Mouse (Mus musculus) adrenal gland, postnatal 14 days (tissue): ENCODE measurements around the gene Emid1. TPM values are rescaled to one million over a fixed set of nuclear protein-coding genes. Genes with fewer than 3 reads are reported as not detected.

Experiments
- DNase-seq: peaks from one replicate; pipeline ENCODE4 v3.0.0; 2021; ENCODE audit warnings: mixed read lengths
- total RNA-seq: library from RNA; stranded (reverse); gene quantifications from 2 replicates; pipeline ENCODE4 v1.2.3, GENCODE M21; 2021

Gene Emid1
- total RNA-seq, 1 experiment from 2014 or later, result 8.9 TPM

GRCm38 (mm10) chr11:5160722-5161485, 8.8 kb upstream of the Emid1 start:
- DNase-seq, result no peak

- DNase-seq, result no peak
Measured at GRCm38 (mm10) chr11:5158056-5158455, 6.0 kb upstream of the Emid1 start.

GRCm38 (mm10) chr11:5154961-5155805, 3.1 kb upstream of the Emid1 start:
- peak; percentile 62 for DNase-seq

GRCm38 (mm10) chr11:5151247-5151630, 818 bp downstream of the Emid1 start:
- no peak for DNase-seq

- peak; percentile 45 for DNase-seq
Measured at GRCm38 (mm10) chr11:5150416-5151246, 1.4 kb downstream of the Emid1 start.

GRCm38 (mm10) chr11:5149955-5150354, 2.1 kb downstream of the Emid1 start:
- DNase-seq, result no peak

GRCm38 (mm10) chr11:5149249-5149648, 2.8 kb downstream of the Emid1 start:
- no peak for DNase-seq

- no peak for DNase-seq
Measured at GRCm38 (mm10) chr11:5145600-5145999, 6.5 kb downstream of the Emid1 start.

GRCm38 (mm10) chr11:5141965-5142364, 10.1 kb downstream of the Emid1 start:
- no peak for DNase-seq

- DNase-seq, result peak; percentile 44
Measured at GRCm38 (mm10) chr11:5141252-5141651, 10.8 kb downstream of the Emid1 start.

GRCm38 (mm10) chr11:5140619-5141018, 11.4 kb downstream of the Emid1 start:
- DNase-seq, result peak; percentile 87

- DNase-seq, result no peak
Measured at GRCm38 (mm10) chr11:5139372-5139771, 12.7 kb downstream of the Emid1 start.

- DNase-seq, result no peak
Measured at GRCm38 (mm10) chr11:5138642-5139041, 13.4 kb downstream of the Emid1 start.

GRCm38 (mm10) chr11:5135914-5136313, 16.1 kb downstream of the Emid1 start:
- DNase-seq, result peak; percentile 55

- DNase-seq, result no peak
Measured at GRCm38 (mm10) chr11:5132751-5133150, 19.3 kb downstream of the Emid1 start.

- peak; percentile 21 for DNase-seq
Measured at GRCm38 (mm10) chr11:5130111-5130665, 21.9 kb downstream of the Emid1 start.

- DNase-seq, result peak; percentile 39
Measured at GRCm38 (mm10) chr11:5129035-5129480, 23.0 kb downstream of the Emid1 start.

GRCm38 (mm10) chr11:5125713-5126112, 26.3 kb downstream of the Emid1 start:
- no peak for DNase-seq

GRCm38 (mm10) chr11:5114931-5115581, 37.0 kb downstream of the Emid1 start:
- peak; percentile 94 for DNase-seq

- DNase-seq, result no peak
Measured at GRCm38 (mm10) chr11:5113645-5114044, 38.4 kb downstream of the Emid1 start.

- no peak for DNase-seq
Measured at GRCm38 (mm10) chr11:5109441-5109840, 42.6 kb downstream of the Emid1 start.
